In genomic region chr11:118355205-118355604, GRCm38 (mm10) we compare ENCODE assay signal across 8 mouse cellular contexts. TPM values are rescaled to one million over a fixed set of nuclear protein-coding genes. Genes with fewer than 3 reads are reported as not detected.
DNase-seq lines count a peak whose midpoint lies in the region; ATAC-seq and TF ChIP-seq lines count a peak whose summit lies in the region.

No protein-coding gene starts in this region.

- in situ Hi-C loops in ES-E14 (cut with MboI; ENCODE audit: low sequenced_read_pairs in 2 of 2, unreplicated experiment in 2 of 2), result no loop called here

- peak; percentile 36 for DNase-seq in ES-E14 (ENCODE audit: low read depth, low spot score)
- DNase-seq in cerebellum, adult 2 months, result peak; percentile 83 to 86
- DNase-seq in frontal cortex, adult 2 months (ENCODE audit: extremely low spot score in 1 of 2, low spot score in 1 of 2), result peak; percentile 46 to 83
- peak; percentile 86 for DNase-seq in hindbrain, embryonic 10.5 days (ENCODE audit: low spot score)
- DNase-seq in layer of hippocampus, adult 9-11 months, result peak; percentile 91
- peak; percentile 81 for DNase-seq in ovary, postnatal 10 days (ENCODE audit: low spot score)
- DNase-seq in thymus, postnatal 0 days (ENCODE audit: low spot score), result peak; percentile 87

- peak overlapping the region; percentile 79 for H3K9ac ChIP-seq in ES-E14 (ENCODE audit: insufficient read depth, low read depth, low read length, poor library complexity, severe bottlenecking)
- H3K9ac ChIP-seq in lung, embryonic 16.5 days (ENCODE audit: low read length), result peak overlapping the region; percentile 92

- peak overlapping the region; percentile 79 for H3K4me2 ChIP-seq in lung, embryonic 16.5 days (ENCODE audit: low read depth, low read length)

- ATAC-seq in lung, embryonic 16.5 days (ENCODE audit: low read depth), result peak; percentile 95

- TF ChIP-seq CTCF in cerebellum, adult 2 months (IDR thresholded peaks at IDR 0.05; ENCODE audit: borderline replicate concordance, insufficient read depth, low read depth, low read length), result peak; percentile 36; the same call in 1 of the 2 replicates

- no peaks in the 10 kb centered on the region for H3K36me3 ChIP-seq in ES-E14 (ENCODE audit: control insufficient read depth, insufficient read depth, low read length, poor library complexity, severe bottlenecking)
- H3K36me3 ChIP-seq in hindbrain, embryonic 10.5 days, result 0 out of 2 replicates have a peak, but pooled peaks cover 5% of the 10 kb centered on the region
- no peaks in the 10 kb centered on the region for H3K36me3 ChIP-seq in lung, embryonic 16.5 days (ENCODE audit: control insufficient read depth, insufficient read depth, low read length)

- H3K4me1 ChIP-seq in ES-E14 (ENCODE audit: control insufficient read depth in 2 of 2, insufficient read depth in 2 of 2, low read length in 2 of 2, poor library complexity in 1 of 2), result peaks cover 2 to 6% of the 10 kb centered on the region in 2 experiments; a peak in 2 of 4 replicates
- no peaks in the 10 kb centered on the region for H3K4me1 ChIP-seq in cerebellum, adult 2 months (ENCODE audit: control insufficient read depth, insufficient read depth, low read length)
- peaks cover 36% of the 10 kb centered on the region for H3K4me1 ChIP-seq in hindbrain, embryonic 10.5 days (replicated peaks)
- H3K4me1 ChIP-seq in lung, embryonic 16.5 days (replicated peaks; ENCODE audit: control insufficient read depth, insufficient read depth, low read length), result peaks cover 20% of the 10 kb centered on the region

- no peaks in the 10 kb centered on the region for H3K27me3 ChIP-seq in cerebellum, adult 2 months (ENCODE audit: control insufficient read depth, insufficient read depth, low read length)
- peaks cover 6% of the 10 kb centered on the region for H3K27me3 ChIP-seq in hindbrain, embryonic 10.5 days (ENCODE audit: insufficient read depth, poor library complexity, severe bottlenecking)
- H3K27me3 ChIP-seq in lung, embryonic 16.5 days (ENCODE audit: control insufficient read depth, insufficient read depth, low read depth, low read length), result no peaks in the 10 kb centered on the region

- peak; percentile 44; the same call in 1 of the 2 replicates for TF ChIP-seq POLR2A in cerebellum, adult 2 months (IDR thresholded peaks at IDR 0.05; ENCODE audit: borderline replicate concordance, insufficient read depth, low read length)

- H3K9me3 ChIP-seq in ES-E14 (ENCODE audit: control insufficient read depth, insufficient read depth, low read depth, low read length), result no peaks in the 10 kb centered on the region
- H3K9me3 ChIP-seq in hindbrain, embryonic 10.5 days, result no peaks in the 10 kb centered on the region
- no peaks in the 10 kb centered on the region for H3K9me3 ChIP-seq in lung, embryonic 16.5 days (ENCODE audit: control insufficient read depth, low read length)

- under 1% methylated on average over 43 of the region's 43 CpGs for WGBS in cerebellum, adult 2 months
- under 1% methylated on average over 40 of the region's 43 CpGs for WGBS in hindbrain, embryonic 10.5 days
- under 1% methylated on average over 42 of the region's 43 CpGs for WGBS in lung, embryonic 16.5 days

- H3K27ac ChIP-seq in ES-E14 (ENCODE audit: insufficient read depth, low read depth, low read length, poor library complexity, severe bottlenecking), result no peak overlapping the region
- H3K27ac ChIP-seq in cerebellum, adult 2 months (ENCODE audit: insufficient read depth, low read length), result peak overlapping the region; percentile 35; the same call in 1 of the 2 replicates
- H3K27ac ChIP-seq in hindbrain, embryonic 10.5 days, result peak overlapping the region; percentile 96
- peak overlapping the region; percentile 85 for H3K27ac ChIP-seq in lung, embryonic 16.5 days (ENCODE audit: low read length)

- H3K4me3 ChIP-seq in ES-E14 (ENCODE audit: insufficient read depth in 1 of 2, low read depth in 1 of 2, low read length in 2 of 2, poor library complexity in 1 of 2, severe bottlenecking in 1 of 2), result peak overlapping the region; percentile 86 to 87
- H3K4me3 ChIP-seq in cerebellum, adult 2 months (replicated peaks; ENCODE audit: insufficient read depth, low read depth, low read length), result peak overlapping the region; percentile 63
- H3K4me3 ChIP-seq in hindbrain, embryonic 10.5 days, result peak overlapping the region; percentile 75
- H3K4me3 ChIP-seq in lung, embryonic 16.5 days (ENCODE audit: low read length), result peak overlapping the region; percentile 78

TF ChIP-seq in ES-E14, 5 proteins besides CTCF, POLR2A, EP300 and RAD21:
- TF ChIP-seq ZNF384 (IDR thresholded peaks at IDR 0.05; ENCODE audit: low read depth, low read length), result no peak
- TF ChIP-seq MAFK (IDR thresholded peaks at IDR 0.05; ENCODE audit: insufficient read depth, low read depth, low read length), result no peak
- no peak for TF ChIP-seq HCFC1 (IDR thresholded peaks at IDR 0.05; ENCODE audit: borderline replicate concordance, insufficient read depth, low read length)
- no peak for TF ChIP-seq ZC3H11A (IDR thresholded peaks at IDR 0.05; ENCODE audit: borderline replicate concordance, low read depth, low read length)
- no peak for TF ChIP-seq CHD2 (IDR thresholded peaks at IDR 0.05; ENCODE audit: low read depth, low read length)

RNA-seq across cellular contexts. Expression of gene Timp2, which starts 0.3 kb away (rescaled TPM):
- 24.0 and 52.4 TPM in 2 replicates for total RNA-seq in ES-E14 (2012; rRNA removed)
- polyA plus RNA-seq in cerebellum, adult 2 months (2012; rRNA removed), result 119 and 137 TPM in 2 replicates
- 192 and 218 TPM in 2 replicates for polyA plus RNA-seq in frontal cortex, adult 2 months (2012; rRNA removed)
- 28.6 and 36.3 TPM in 2 replicates for polyA plus RNA-seq in hindbrain, embryonic 10.5 days (2016; fragmentation: Nextera tagmentation; extraction: Ambion mirVana)
- polyA plus RNA-seq in lung, embryonic 16.5 days (2015; fragmentation: Nextera tagmentation; extraction: Ambion mirVana), result 69.8 and 74.1 TPM in 2 replicates
- 45.1 and 45.2 TPM in 2 replicates for polyA plus RNA-seq in thymus, postnatal 0 days (2015; fragmentation: Nextera tagmentation; extraction: Ambion mirVana)

RNA-seq across cellular contexts. Expression of gene Cep295nl, which starts 12.9 kb away (rescaled TPM):
- 0.49 and 0.95 TPM in 2 replicates for total RNA-seq in ES-E14 (2012; rRNA removed)
- 0.21 and 0.49 TPM in 2 replicates for polyA plus RNA-seq in cerebellum, adult 2 months (2012; rRNA removed)
- 0.52 and 0.76 TPM in 2 replicates for polyA plus RNA-seq in frontal cortex, adult 2 months (2012; rRNA removed)
- polyA plus RNA-seq in hindbrain, embryonic 10.5 days (2016; fragmentation: Nextera tagmentation; extraction: Ambion mirVana), result 0.19 and 0.21 TPM in 2 replicates
- 0.39 and 0.59 TPM in 2 replicates for polyA plus RNA-seq in lung, embryonic 16.5 days (2015; fragmentation: Nextera tagmentation; extraction: Ambion mirVana)
- polyA plus RNA-seq in thymus, postnatal 0 days (2015; fragmentation: Nextera tagmentation; extraction: Ambion mirVana), result 0.21 and 0.30 TPM in 2 replicates

RNA-seq across cellular contexts. Expression of gene Lgals3bp, which starts 46.7 kb away (rescaled TPM):
- 1.5 and 3.0 TPM in 2 replicates for total RNA-seq in ES-E14 (2012; rRNA removed)
- polyA plus RNA-seq in cerebellum, adult 2 months (2012; rRNA removed), result 23.6 and 24.9 TPM in 2 replicates
- polyA plus RNA-seq in frontal cortex, adult 2 months (2012; rRNA removed), result 38.5 and 52.4 TPM in 2 replicates
- 1.8 and 2.0 TPM in 2 replicates for polyA plus RNA-seq in hindbrain, embryonic 10.5 days (2016; fragmentation: Nextera tagmentation; extraction: Ambion mirVana)
- polyA plus RNA-seq in lung, embryonic 16.5 days (2015; fragmentation: Nextera tagmentation; extraction: Ambion mirVana), result 7.3 and 10.4 TPM in 2 replicates
- 100.0 and 116 TPM in 2 replicates for polyA plus RNA-seq in thymus, postnatal 0 days (2015; fragmentation: Nextera tagmentation; extraction: Ambion mirVana)

Comparison
In these comparisons a context has a peak if more than half of its experiments do, and no peak if none do; other contexts are left out.
1. DNase-seq: peak in every context shown above with its lines; median percentile 91 in layer of hippocampus, adult 9-11 months; 87 in thymus, postnatal 0 days; 86 in hindbrain, embryonic 10.5 days; 84 in cerebellum, adult 2 months; 81 in ovary, postnatal 10 days; 64 in frontal cortex, adult 2 months; 36 in ES-E14.